Mouse (Mus musculus): ENCODE measurements at regions not wholly inside any gene's neighbourhood (a gene's known extent, or its start where the extent isn't known, plus 50 kb on each side); places are given as distances from the start of the nearest gene placed in this dataset.

DNA sequence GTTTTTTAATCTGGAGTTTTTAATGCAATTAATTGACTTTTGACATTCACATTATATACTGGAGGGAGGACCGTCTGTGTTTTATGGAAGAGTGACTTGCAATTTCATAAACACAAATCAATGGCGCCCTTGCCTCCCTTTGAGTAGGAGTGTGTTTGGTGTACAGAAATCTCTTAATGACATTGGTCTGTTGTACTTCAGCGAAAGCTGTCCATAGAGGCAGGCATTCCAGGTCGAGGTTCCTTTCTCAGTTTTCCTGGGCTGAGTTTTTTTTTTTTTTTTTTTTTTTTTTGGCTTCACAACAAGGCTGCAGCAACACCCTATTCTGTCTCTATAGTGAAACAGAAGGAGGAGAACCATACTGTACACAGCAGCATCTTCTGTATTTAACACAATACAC is 427.4 kb upstream of the Ccnh start:
- no peak overlapping the region for H3K9ac ChIP-seq (ENCODE audit: low read length)
- 38% methylated on average over 4 of the region's 4 CpGs for WGBS
- no peak for ATAC-seq (replicated peaks; ENCODE audit: low FRiP score, low TSS enrichment, low read depth)
- H3K4me1 ChIP-seq (replicated peaks; ENCODE audit: control insufficient read depth, insufficient read depth, low read length), result no peaks in the 10 kb centered on the region
- DNase-seq (ENCODE audit: low spot score), result no peak
- H3K4me2 ChIP-seq (ENCODE audit: low read length), result no peak overlapping the region
- peaks cover 9% of the 10 kb centered on the region; the same call in 1 of the 2 replicates for H3K27me3 ChIP-seq (replicated peaks; ENCODE audit: control insufficient read depth, insufficient read depth, low read length)
- no peak overlapping the region for H3K4me3 ChIP-seq (ENCODE audit: low read depth, low read length)
- no peaks in the 10 kb centered on the region for H3K9me3 ChIP-seq (ENCODE audit: control insufficient read depth, low read length)
- H3K27ac ChIP-seq (ENCODE audit: low read depth), result no peak overlapping the region
- H3K36me3 ChIP-seq (ENCODE audit: control insufficient read depth, insufficient read depth, low read length), result no peaks in the 10 kb centered on the region

- 86% methylated on average over 1 of the region's 1 CpGs for WGBS
- H3K4me3 ChIP-seq (ENCODE audit: low read depth, low read length), result no peak overlapping the region
- no peak overlapping the region for H3K27ac ChIP-seq (ENCODE audit: low read depth)
- no peak overlapping the region for H3K4me2 ChIP-seq (ENCODE audit: low read length)
- DNase-seq (ENCODE audit: low spot score) (no peak), ATAC-seq (replicated peaks; ENCODE audit: low FRiP score, low TSS enrichment, low read depth) (no peak)
- no peaks in the 10 kb centered on the region for H3K4me1 ChIP-seq (replicated peaks; ENCODE audit: control insufficient read depth, insufficient read depth, low read length)
- H3K9me3 ChIP-seq (ENCODE audit: control insufficient read depth, low read length), result no peaks in the 10 kb centered on the region
- no peaks in the 10 kb centered on the region for H3K27me3 ChIP-seq (replicated peaks; ENCODE audit: control insufficient read depth, insufficient read depth, low read length)
- H3K9ac ChIP-seq (ENCODE audit: low read length), result no peak overlapping the region
- H3K36me3 ChIP-seq (ENCODE audit: control insufficient read depth, insufficient read depth, low read length), result no peaks in the 10 kb centered on the region
Measured at GRCm38 (mm10) chr13:84763916-84764315, 425.3 kb upstream of the Ccnh start.

DNA sequence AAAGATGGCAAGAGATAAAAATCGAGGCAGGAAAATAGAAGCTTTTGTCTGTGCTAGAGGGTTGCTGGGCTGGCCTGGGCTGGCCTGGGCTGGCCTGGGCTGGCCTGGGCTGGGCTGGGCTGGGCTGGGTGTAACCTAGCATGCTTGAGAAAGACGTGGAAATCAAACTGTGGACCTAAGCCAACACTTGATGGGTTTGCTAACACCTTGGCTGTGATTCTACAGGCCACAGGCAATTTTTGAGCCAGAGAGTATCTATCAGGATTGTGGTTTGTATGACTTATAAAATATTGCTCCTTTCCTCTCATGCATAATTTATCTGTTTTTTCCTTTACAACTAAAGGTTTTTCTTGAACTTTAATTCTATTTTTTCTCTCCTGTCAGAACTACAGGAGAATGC is 417.3 kb upstream of the Ccnh start:
- no peak overlapping the region for H3K4me3 ChIP-seq (ENCODE audit: low read depth, low read length)
- no peaks in the 10 kb centered on the region for H3K27me3 ChIP-seq (replicated peaks; ENCODE audit: control insufficient read depth, insufficient read depth, low read length)
- ATAC-seq (replicated peaks; ENCODE audit: low FRiP score, low TSS enrichment, low read depth) (no peak), DNase-seq (ENCODE audit: low spot score) (no peak)
- H3K9me3 ChIP-seq (ENCODE audit: control insufficient read depth, low read length), result no peaks in the 10 kb centered on the region
- no peak overlapping the region for H3K27ac ChIP-seq (ENCODE audit: low read depth)
- H3K9ac ChIP-seq (ENCODE audit: low read length), result no peak overlapping the region
- H3K4me1 ChIP-seq (replicated peaks; ENCODE audit: control insufficient read depth, insufficient read depth, low read length), result no peaks in the 10 kb centered on the region
- no peaks in the 10 kb centered on the region for H3K36me3 ChIP-seq (ENCODE audit: control insufficient read depth, insufficient read depth, low read length)
- 40% methylated on average over 2 of the region's 2 CpGs for WGBS
- H3K4me2 ChIP-seq (ENCODE audit: low read length), result no peak overlapping the region

- Histone ChIP-seq H3K4me3 (ENCODE audit: low read depth, low read length) (no peak overlapping the region), H3K9ac (ENCODE audit: low read length) (no peak overlapping the region), H3K9me3 (ENCODE audit: control insufficient read depth, low read length) (no peaks in the 10 kb centered on the region), H3K27me3 (replicated peaks; ENCODE audit: control insufficient read depth, insufficient read depth, low read length) (no peaks in the 10 kb centered on the region), H3K36me3 (ENCODE audit: control insufficient read depth, insufficient read depth, low read length) (no peaks in the 10 kb centered on the region), H3K4me1 (replicated peaks; ENCODE audit: control insufficient read depth, insufficient read depth, low read length) (no peaks in the 10 kb centered on the region), H3K27ac (ENCODE audit: low read depth) (no peak overlapping the region), H3K4me2 (ENCODE audit: low read length) (no peak overlapping the region)
- no peak for ATAC-seq (replicated peaks; ENCODE audit: low FRiP score, low TSS enrichment, low read depth)
- WGBS, result 39% methylated on average over 4 of the region's 4 CpGs
- no peak for DNase-seq (ENCODE audit: low spot score)
Measured at GRCm38 (mm10) chr13:84783017-84783937, 405.9 kb upstream of the Ccnh start.

- no peak for DNase-seq (ENCODE audit: low spot score)
- Histone ChIP-seq H3K9me3 (ENCODE audit: control insufficient read depth, low read length) (no peaks in the 10 kb centered on the region), H3K9ac (ENCODE audit: low read length) (no peak overlapping the region), H3K4me3 (ENCODE audit: low read depth, low read length) (no peak overlapping the region), H3K27ac (ENCODE audit: low read depth) (no peak overlapping the region), H3K4me1 (replicated peaks; ENCODE audit: control insufficient read depth, insufficient read depth, low read length) (no peaks in the 10 kb centered on the region), H3K27me3 (replicated peaks; ENCODE audit: control insufficient read depth, insufficient read depth, low read length) (no peaks in the 10 kb centered on the region), H3K4me2 (ENCODE audit: low read length) (no peak overlapping the region), H3K36me3 (ENCODE audit: control insufficient read depth, insufficient read depth, low read length) (no peaks in the 10 kb centered on the region)
- 71% methylated on average over 3 of the region's 3 CpGs for WGBS
- no peak for ATAC-seq (replicated peaks; ENCODE audit: low FRiP score, low TSS enrichment, low read depth)
Measured at GRCm38 (mm10) chr13:84804241-84804980, 384.8 kb upstream of the Ccnh start.

- 86% methylated on average over 4 of the region's 4 CpGs for WGBS
- no peak for DNase-seq (ENCODE audit: low spot score)
Measured at GRCm38 (mm10) chr13:84805190-84805589, 384.0 kb upstream of the Ccnh start.

GRCm38 (mm10) chr13:84809605-84810004 is 379.6 kb upstream of the Ccnh start:
- Histone ChIP-seq H3K4me1 (replicated peaks; ENCODE audit: control insufficient read depth, insufficient read depth, low read length) (no peaks in the 10 kb centered on the region), H3K4me3 (ENCODE audit: low read depth, low read length) (no peak overlapping the region), H3K27me3 (replicated peaks; ENCODE audit: control insufficient read depth, insufficient read depth, low read length) (no peaks in the 10 kb centered on the region), H3K9me3 (ENCODE audit: control insufficient read depth, low read length) (no peaks in the 10 kb centered on the region), H3K9ac (ENCODE audit: low read length) (no peak overlapping the region), H3K4me2 (ENCODE audit: low read length) (no peak overlapping the region), H3K27ac (ENCODE audit: low read depth) (no peak overlapping the region), H3K36me3 (ENCODE audit: control insufficient read depth, insufficient read depth, low read length) (no peaks in the 10 kb centered on the region)
- ATAC-seq (replicated peaks; ENCODE audit: low FRiP score, low TSS enrichment, low read depth) (no peak), DNase-seq (ENCODE audit: low spot score) (no peak)
- WGBS, result 90% methylated on average over 3 of the region's 3 CpGs

More at GRCm38 (mm10) chr13:84805190-84805589, 384.0 kb upstream of the Ccnh start:
- Histone ChIP-seq H3K9ac (ENCODE audit: low read length) (no peak overlapping the region), H3K27me3 (replicated peaks; ENCODE audit: control insufficient read depth, insufficient read depth, low read length) (no peaks in the 10 kb centered on the region), H3K4me1 (replicated peaks; ENCODE audit: control insufficient read depth, insufficient read depth, low read length) (no peaks in the 10 kb centered on the region), H3K4me3 (ENCODE audit: low read depth, low read length) (no peak overlapping the region), H3K27ac (ENCODE audit: low read depth) (no peak overlapping the region), H3K4me2 (ENCODE audit: low read length) (no peak overlapping the region), H3K9me3 (ENCODE audit: control insufficient read depth, low read length) (no peaks in the 10 kb centered on the region), H3K36me3 (ENCODE audit: control insufficient read depth, insufficient read depth, low read length) (no peaks in the 10 kb centered on the region)
- no peak for ATAC-seq (replicated peaks; ENCODE audit: low FRiP score, low TSS enrichment, low read depth)
